Mouse (Mus musculus) neutrophil, adult 83 days (primary cell): ENCODE data around the gene Olfr1274-ps. TPM values are rescaled to one million over a fixed set of nuclear protein-coding genes. Genes with fewer than 3 reads are reported as not detected.

Source experiments
- total RNA-seq, 2 experiments: library from RNA; stranded (reverse); gene quantifications; one replicate each; pipeline ENCODE4 v1.2.4; 2023

Olfr1274-ps gene
- not detected for total RNA-seq

DNA sequence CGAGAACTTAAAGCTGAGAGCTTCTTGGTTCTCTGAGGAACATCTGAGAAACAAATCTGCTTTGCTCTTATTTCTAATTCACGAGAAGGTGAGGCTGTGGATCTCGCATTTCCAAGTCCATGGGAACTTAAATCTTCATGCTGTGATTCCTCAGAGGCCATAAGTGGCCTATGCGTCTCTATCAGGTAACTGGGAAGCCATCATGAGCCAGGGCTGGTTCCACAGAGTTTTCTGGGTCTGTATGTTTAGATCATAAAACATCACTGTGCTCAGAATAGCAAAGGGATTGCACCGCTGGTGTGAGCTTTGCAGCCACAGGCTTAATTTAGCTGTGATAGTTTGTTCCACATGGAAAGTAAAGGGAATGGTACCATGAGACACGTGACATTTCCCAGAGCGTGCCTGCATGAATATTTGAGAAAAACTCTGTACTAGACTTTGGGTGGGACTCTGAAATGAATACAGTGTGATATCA, at the start of gene Olfr1274-ps:
TSS of gene Olfr1274-ps (plus strand) at position 51 of the 475 bp plus-strand sequence.

Other genes starting within 250 kb of the Olfr1274-ps start
- not detected for gene Olfr1270, start 245.6 kb upstream of the Olfr1274-ps start, total RNA-seq
- under 1 TPM; 0.22 to 0.53 TPM for gene Olfr1506, start 174.2 kb upstream of the Olfr1274-ps start, total RNA-seq
- not detected for gene Olfr142, start 141.1 kb upstream of the Olfr1274-ps start, total RNA-seq
- not detected for gene Olfr1271, start 127.7 kb upstream of the Olfr1274-ps start, total RNA-seq
- gene Olfr1272, start 105.8 kb upstream of the Olfr1274-ps start, total RNA-seq, result not detected
- gene Gm13769, start 76.5 kb upstream of the Olfr1274-ps start, total RNA-seq, result not detected
- gene Ptprj, start 182.0 kb downstream of the Olfr1274-ps start, total RNA-seq, result 100 to 1,000 TPM in 1 of 2 experiments, 10 to 100 TPM in 1; 98.1 to 115 TPM